ENCODE assay signal across 8 mouse cellular contexts in the genomic region with DNA sequence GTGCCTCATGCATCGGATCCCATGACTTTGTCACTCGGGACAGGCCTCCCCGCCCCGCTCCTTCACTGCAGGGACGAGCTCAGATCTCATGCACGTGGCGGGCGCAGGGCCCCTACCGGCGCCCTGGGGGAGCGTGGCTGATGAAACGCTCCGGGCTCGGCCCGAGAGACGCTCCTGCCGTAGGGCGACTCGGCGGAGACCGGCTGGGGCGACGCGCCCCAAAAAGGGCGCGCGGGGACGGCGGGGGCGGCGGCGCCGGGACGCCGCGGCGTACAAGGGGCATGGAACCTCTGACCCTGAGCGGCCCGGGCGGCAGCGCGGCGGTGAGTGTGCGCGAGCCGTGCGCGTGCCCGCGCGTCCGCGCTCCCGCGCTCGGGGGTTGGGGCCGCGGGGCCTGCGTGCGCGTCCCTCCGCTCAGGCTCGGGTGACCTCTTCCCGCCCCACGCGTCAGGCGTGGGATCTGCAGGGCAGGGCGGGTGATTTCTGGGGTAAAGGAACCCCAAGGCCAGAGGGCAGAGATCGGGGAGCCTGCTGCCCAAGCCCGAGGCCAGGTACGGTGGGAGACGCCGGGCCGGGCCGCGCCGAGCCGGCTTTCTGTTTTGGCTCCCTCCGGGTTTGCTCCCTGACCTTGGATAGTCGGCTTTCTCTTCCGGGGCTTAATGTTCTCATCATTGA. TPM values are rescaled to one million over a fixed set of nuclear protein-coding genes. Genes with fewer than 3 reads are reported as not detected.
DNase-seq lines count a peak whose midpoint lies in the region; ATAC-seq and TF ChIP-seq lines count a peak whose summit lies in the region.

TSS of gene Tmem268 (plus strand) at position 375 of the 675 bp plus-strand sequence.

- no peaks in the 10 kb centered on the region for H3K27me3 ChIP-seq in forebrain, embryonic 16.5 days (replicated peaks; ENCODE audit: control insufficient read depth, insufficient read depth, low read length)
- H3K27me3 ChIP-seq in lung, postnatal 0 days (replicated peaks; ENCODE audit: insufficient read depth, low read length) = no peaks in the 10 kb centered on the region

- intact Hi-C loops in heart, postnatal 25 days (cut with DNase I) = no loop called here

- H3K4me3 ChIP-seq in forebrain, embryonic 16.5 days (replicated peaks; ENCODE audit: low read length) = peak within 1 kb of the TSS; percentile 63
- peak within 1 kb of the TSS; percentile 63 for H3K4me3 ChIP-seq in lung, postnatal 0 days (ENCODE audit: low read depth, low read length)

- TF ChIP-seq EP300 in lung, postnatal 0 days (IDR thresholded peaks at IDR 0.05) = no peak

- under 1% methylated on average over 81 of the region's 81 CpGs for WGBS in forebrain, embryonic 16.5 days
- WGBS in lung, postnatal 0 days = under 1% methylated on average over 50 of the region's 81 CpGs

- H3K36me3 ChIP-seq in forebrain, embryonic 16.5 days (ENCODE audit: control insufficient read depth, insufficient read depth) = no peaks in the 10 kb centered on the region
- no peaks in the 10 kb centered on the region for H3K36me3 ChIP-seq in lung, postnatal 0 days (ENCODE audit: insufficient read depth, low read length)

- peak within 1 kb of the TSS; percentile 79 for H3K9ac ChIP-seq in forebrain, embryonic 16.5 days (replicated peaks; ENCODE audit: low read depth, low read length)
- peak within 1 kb of the TSS; percentile 67 for H3K9ac ChIP-seq in lung, postnatal 0 days (replicated peaks; ENCODE audit: low read depth)

- peak within 1 kb of the TSS; percentile 77 for H3K4me2 ChIP-seq in forebrain, embryonic 16.5 days (ENCODE audit: low read length)
- H3K4me2 ChIP-seq in lung, postnatal 0 days (replicated peaks; ENCODE audit: low read depth, low read length) = peak within 1 kb of the TSS; percentile 73

- no peak within 1 kb of the TSS for H3K27ac ChIP-seq in forebrain, embryonic 16.5 days (ENCODE audit: low read length)
- H3K27ac ChIP-seq in lung, postnatal 0 days (ENCODE audit: low read length) = peak within 1 kb of the TSS; percentile 89

- peaks cover 11% of the 10 kb centered on the region for H3K4me1 ChIP-seq in forebrain, embryonic 16.5 days (replicated peaks; ENCODE audit: control insufficient read depth, insufficient read depth, low read length)
- H3K4me1 ChIP-seq in lung, postnatal 0 days (ENCODE audit: insufficient read depth, low read depth, low read length) = peaks cover 20% of the 10 kb centered on the region

- TF ChIP-seq CTCF in lung, postnatal 0 days (IDR thresholded peaks at IDR 0.05) = peak; percentile 49

- ATAC-seq in forebrain, embryonic 16.5 days = peak; percentile 88
- ATAC-seq in lung, postnatal 0 days = peak; percentile 69

- peak; percentile 15 for DNase-seq in MEL-GATA-1-ER (ENCODE audit: extremely low read depth, low read depth)
- peak; percentile 74 to 89 for DNase-seq in cerebellum, adult 18-20 months
- peak; percentile 69 for DNase-seq in heart, postnatal 25 days (ENCODE audit: low spot score)
- DNase-seq in layer of hippocampus, adult 18-20 months (ENCODE audit: low spot score in 2 of 2) = peak; percentile 48 to 69
- peak; percentile 78 for DNase-seq in lung, postnatal 0 days (ENCODE audit: low spot score)
- peak; percentile 57 for DNase-seq in ovary, adult 18-20 months (ENCODE audit: low spot score)
- DNase-seq in thymus, postnatal 0 days (ENCODE audit: low spot score) = peak; percentile 85

- H3K9me3 ChIP-seq in forebrain, embryonic 16.5 days (ENCODE audit: control insufficient read depth, low read length) = no peaks in the 10 kb centered on the region
- H3K9me3 ChIP-seq in lung, postnatal 0 days (ENCODE audit: low read length) = no peaks in the 10 kb centered on the region

RNA-seq across cellular contexts. Expression of gene Tmem268, which starts in this region (rescaled TPM):
- 4.8 and 6.0 TPM in 2 replicates for polyA plus RNA-seq in forebrain, embryonic 16.5 days (2015; fragmentation: Nextera tagmentation; extraction: Ambion mirVana)
- total RNA-seq in heart, postnatal 25 days (2021) = 10 to 100 TPM in 1 of 2 experiments, 1 to 10 TPM in 1; 9.8 to 10.9 TPM
- total RNA-seq in layer of hippocampus, adult 18-20 months (2021) = 1 to 10 TPM; 7.4 to 7.5 TPM
- polyA plus RNA-seq in lung, postnatal 0 days (2015; fragmentation: Nextera tagmentation; extraction: Ambion mirVana) = 10.9 and 11.6 TPM in 2 replicates
- polyA plus RNA-seq in thymus, postnatal 0 days (2015; fragmentation: Nextera tagmentation; extraction: Ambion mirVana) = 13.7 and 14.9 TPM in 2 replicates

Comparison
In these comparisons a context has a peak if more than half of its experiments do, and no peak if none do; other contexts are left out.
1. DNase-seq: peak in every context shown above with its lines; median percentile 85 in thymus, postnatal 0 days; 82 in cerebellum, adult 18-20 months; 78 in lung, postnatal 0 days; 69 in heart, postnatal 25 days; 58 in layer of hippocampus, adult 18-20 months; 57 in ovary, adult 18-20 months; 15 in MEL-GATA-1-ER.